Mouse (Mus musculus): ENCODE data around the gene Adamts1.

The Adamts1 gene

GRCm38 (mm10) chr16:85765697-85766096 is 37.2 kb downstream of the Adamts1 start:
- peak; percentile 14 for DNase-seq (ENCODE audit: inconsistent ontology term)

- peak; percentile 20 for DNase-seq (ENCODE audit: inconsistent ontology term)
These were observed 37.7 kb downstream of the Adamts1 start for GRCm38 (mm10) chr16:85765167-85765566.

- no peak for DNase-seq (ENCODE audit: inconsistent ontology term)
These were observed 40.8 kb downstream of the Adamts1 start for GRCm38 (mm10) chr16:85762052-85762665.

- DNase-seq (ENCODE audit: inconsistent ontology term): no peak
These were observed 41.8 kb downstream of the Adamts1 start for GRCm38 (mm10) chr16:85760961-85761580.

- peak; percentile 89 for DNase-seq (ENCODE audit: inconsistent ontology term)
These were observed 46.7 kb downstream of the Adamts1 start for GRCm38 (mm10) chr16:85756101-85756819.

- DNase-seq (ENCODE audit: inconsistent ontology term): peak; percentile 32
These were observed 53.6 kb downstream of the Adamts1 start for GRCm38 (mm10) chr16:85749335-85749734.

- DNase-seq (ENCODE audit: inconsistent ontology term): peak; percentile 84
These were observed 55.1 kb downstream of the Adamts1 start for GRCm38 (mm10) chr16:85747589-85748360.

GRCm38 (mm10) chr16:85746386-85746785 is 56.5 kb downstream of the Adamts1 start:
- no peak for DNase-seq (ENCODE audit: inconsistent ontology term)
